Mouse (Mus musculus): ENCODE results near the gene Cdsn. TPM values are rescaled to one million over a fixed set of nuclear protein-coding genes. Genes with fewer than 3 reads are reported as not detected.

Gene Cdsn
- total and polyA plus RNA-seq, 2 experiments from 2014 or later, result 0.23 to 0.48 TPM

DNA sequence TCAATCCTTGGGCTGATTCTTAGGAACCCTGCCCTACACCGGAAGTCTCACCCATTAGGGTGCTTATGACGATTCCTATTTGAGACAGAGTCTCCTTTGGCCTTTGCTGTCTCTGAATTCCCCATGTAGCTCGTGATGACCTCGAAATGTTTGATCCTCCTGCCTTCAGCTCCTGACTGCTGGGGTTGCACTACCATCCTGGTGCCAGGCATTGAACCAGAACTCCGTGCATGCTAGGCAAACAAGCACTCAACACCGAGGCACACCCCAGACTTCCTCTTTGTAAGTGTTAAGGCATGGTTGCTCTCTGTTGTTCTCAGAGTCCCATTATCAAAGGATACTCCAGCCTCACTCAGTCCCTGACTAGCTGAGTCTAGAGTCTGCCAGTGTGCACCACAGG is 7.9 kb upstream of the Cdsn start:
- ATAC-seq (ENCODE audit: insufficient read depth, low read depth), result no peak
- Histone ChIP-seq H3K4me2 (ENCODE audit: low read depth, low read length) (no peak overlapping the region), H3K4me3 (ENCODE audit: low read depth, low read length) (no peak overlapping the region), H3K36me3 (replicated peaks; ENCODE audit: control insufficient read depth, insufficient read depth, low read length) (no peaks in the 10 kb centered on the region), H3K9me3 (replicated peaks; ENCODE audit: control insufficient read depth, low read length) (no peaks in the 10 kb centered on the region), H3K4me1 (ENCODE audit: control insufficient read depth, insufficient read depth) (peaks cover 19% of the 10 kb centered on the region), H3K27me3 (ENCODE audit: control insufficient read depth, insufficient read depth, low read length) (no peaks in the 10 kb centered on the region), H3K9ac (replicated peaks; ENCODE audit: low read depth, low read length) (no peak overlapping the region), H3K27ac (ENCODE audit: low read depth) (peak overlapping the region; percentile 15; the same call in 1 of the 2 replicates)
- no peak for TF ChIP-seq EP300 (IDR thresholded peaks at IDR 0.05; ENCODE audit: low read depth)
- WGBS, result 63% methylated on average over 6 of the region's 6 CpGs
- no peak for DNase-seq (ENCODE audit: low spot score)

DNA sequence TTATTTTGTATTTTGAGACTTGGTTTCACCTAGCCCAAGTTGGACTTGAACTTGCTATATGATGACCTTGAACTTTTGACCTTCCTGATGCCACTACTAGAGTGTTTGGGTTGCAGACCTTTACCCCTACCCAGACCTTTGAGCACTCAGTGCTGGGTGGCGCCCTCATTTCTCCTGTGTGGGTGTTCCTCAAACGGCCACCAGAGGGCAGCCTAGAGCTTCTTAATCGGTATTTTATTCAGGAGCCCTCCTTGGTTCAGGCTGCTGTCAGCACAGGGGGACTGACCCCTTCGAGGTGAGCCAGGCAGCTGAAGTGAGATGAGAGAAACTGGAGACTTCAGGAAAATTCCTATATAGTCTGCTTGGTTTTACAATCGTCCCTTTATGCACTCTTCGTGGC is 7.2 kb upstream of the Cdsn start:
- DNase-seq (ENCODE audit: low spot score) (peak; percentile 26), ATAC-seq (ENCODE audit: insufficient read depth, low read depth) (no peak)
- Histone ChIP-seq H3K4me1 (ENCODE audit: control insufficient read depth, insufficient read depth) (peaks cover 22% of the 10 kb centered on the region), H3K4me2 (ENCODE audit: low read depth, low read length) (no peak overlapping the region), H3K27me3 (ENCODE audit: control insufficient read depth, insufficient read depth, low read length) (no peaks in the 10 kb centered on the region), H3K27ac (ENCODE audit: low read depth) (no peak overlapping the region), H3K36me3 (replicated peaks; ENCODE audit: control insufficient read depth, insufficient read depth, low read length) (no peaks in the 10 kb centered on the region), H3K9me3 (replicated peaks; ENCODE audit: control insufficient read depth, low read length) (no peaks in the 10 kb centered on the region), H3K9ac (replicated peaks; ENCODE audit: low read depth, low read length) (no peak overlapping the region), H3K4me3 (ENCODE audit: low read depth, low read length) (no peak overlapping the region)
- WGBS, result 27% methylated on average over 6 of the region's 6 CpGs
- no peak for TF ChIP-seq EP300 (IDR thresholded peaks at IDR 0.05; ENCODE audit: low read depth)
- peak; percentile 68 for TF ChIP-seq CTCF (IDR thresholded peaks at IDR 0.05; ENCODE audit: low read depth)

DNA sequence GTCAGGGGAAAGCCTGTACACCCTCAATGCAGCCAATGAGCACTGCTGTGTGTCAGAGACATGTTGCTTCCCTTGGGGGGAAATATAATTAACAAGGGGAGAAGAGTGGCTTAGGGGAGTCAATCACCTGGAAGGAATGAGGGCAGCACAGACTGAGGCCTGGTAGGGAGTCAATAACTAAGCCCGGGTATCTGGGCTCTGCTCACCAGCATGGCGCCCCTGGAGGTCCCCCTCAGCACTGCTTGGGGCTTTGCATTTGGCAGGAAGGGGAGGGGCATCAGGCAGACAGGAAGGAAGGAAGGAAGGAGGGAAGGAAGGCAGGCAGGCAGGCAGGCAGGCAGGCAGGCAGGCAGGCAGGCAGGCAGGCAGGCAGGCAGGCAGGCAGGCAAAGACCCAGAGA is 4.5 kb upstream of the Cdsn start:
- 68% methylated on average over 2 of the region's 2 CpGs for WGBS
- Histone ChIP-seq H3K4me3 (ENCODE audit: low read depth, low read length) (no peak overlapping the region), H3K36me3 (replicated peaks; ENCODE audit: control insufficient read depth, insufficient read depth, low read length) (no peaks in the 10 kb centered on the region), H3K4me2 (ENCODE audit: low read depth, low read length) (no peak overlapping the region), H3K9ac (replicated peaks; ENCODE audit: low read depth, low read length) (no peak overlapping the region), H3K27me3 (ENCODE audit: control insufficient read depth, insufficient read depth, low read length) (no peaks in the 10 kb centered on the region), H3K27ac (ENCODE audit: low read depth) (no peak overlapping the region), H3K9me3 (replicated peaks; ENCODE audit: control insufficient read depth, low read length) (no peaks in the 10 kb centered on the region), H3K4me1 (ENCODE audit: control insufficient read depth, insufficient read depth) (peaks cover 43% of the 10 kb centered on the region)
- ATAC-seq (ENCODE audit: insufficient read depth, low read depth) (no peak), DNase-seq (ENCODE audit: low spot score) (no peak)
- no peak for TF ChIP-seq CTCF (IDR thresholded peaks at IDR 0.05; ENCODE audit: low read depth)
- no peak for TF ChIP-seq EP300 (IDR thresholded peaks at IDR 0.05; ENCODE audit: low read depth)

DNA sequence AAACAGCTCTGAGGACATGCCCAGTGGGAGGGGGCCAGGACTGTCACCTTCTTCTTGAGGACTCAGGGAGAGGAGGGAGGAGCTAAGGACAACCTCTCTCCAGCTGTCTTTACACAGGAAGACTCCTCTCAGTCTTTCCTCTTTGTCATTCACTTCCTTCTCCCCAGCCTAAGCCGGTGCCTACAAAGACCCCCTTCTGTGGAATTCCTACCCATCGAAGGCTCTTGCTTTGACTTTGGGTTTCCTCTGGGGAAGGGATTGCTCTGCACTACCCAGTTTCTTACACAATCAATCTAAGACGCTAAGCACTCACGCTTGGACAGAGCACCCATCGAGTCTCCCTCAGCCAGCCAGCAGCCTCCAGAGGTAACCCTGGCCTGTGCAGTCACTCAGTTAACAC is 3.3 kb upstream of the Cdsn start:
- Histone ChIP-seq H3K4me1 (ENCODE audit: control insufficient read depth, insufficient read depth) (peaks cover 35% of the 10 kb centered on the region), H3K9me3 (replicated peaks; ENCODE audit: control insufficient read depth, low read length) (no peaks in the 10 kb centered on the region), H3K36me3 (replicated peaks; ENCODE audit: control insufficient read depth, insufficient read depth, low read length) (no peaks in the 10 kb centered on the region), H3K4me2 (ENCODE audit: low read depth, low read length) (no peak overlapping the region), H3K27ac (ENCODE audit: low read depth) (peak overlapping the region; percentile 96), H3K27me3 (ENCODE audit: control insufficient read depth, insufficient read depth, low read length) (no peaks in the 10 kb centered on the region), H3K9ac (replicated peaks; ENCODE audit: low read depth, low read length) (no peak overlapping the region; the same call in 1 of the 2 replicates), H3K4me3 (ENCODE audit: low read depth, low read length) (no peak overlapping the region)
- TF ChIP-seq CTCF (IDR thresholded peaks at IDR 0.05; ENCODE audit: low read depth), result no peak
- no peak for TF ChIP-seq EP300 (IDR thresholded peaks at IDR 0.05; ENCODE audit: low read depth)
- no peak for ATAC-seq (ENCODE audit: insufficient read depth, low read depth)
- 28% methylated on average over 5 of the region's 5 CpGs for WGBS
- DNase-seq (ENCODE audit: low spot score), result no peak

DNA sequence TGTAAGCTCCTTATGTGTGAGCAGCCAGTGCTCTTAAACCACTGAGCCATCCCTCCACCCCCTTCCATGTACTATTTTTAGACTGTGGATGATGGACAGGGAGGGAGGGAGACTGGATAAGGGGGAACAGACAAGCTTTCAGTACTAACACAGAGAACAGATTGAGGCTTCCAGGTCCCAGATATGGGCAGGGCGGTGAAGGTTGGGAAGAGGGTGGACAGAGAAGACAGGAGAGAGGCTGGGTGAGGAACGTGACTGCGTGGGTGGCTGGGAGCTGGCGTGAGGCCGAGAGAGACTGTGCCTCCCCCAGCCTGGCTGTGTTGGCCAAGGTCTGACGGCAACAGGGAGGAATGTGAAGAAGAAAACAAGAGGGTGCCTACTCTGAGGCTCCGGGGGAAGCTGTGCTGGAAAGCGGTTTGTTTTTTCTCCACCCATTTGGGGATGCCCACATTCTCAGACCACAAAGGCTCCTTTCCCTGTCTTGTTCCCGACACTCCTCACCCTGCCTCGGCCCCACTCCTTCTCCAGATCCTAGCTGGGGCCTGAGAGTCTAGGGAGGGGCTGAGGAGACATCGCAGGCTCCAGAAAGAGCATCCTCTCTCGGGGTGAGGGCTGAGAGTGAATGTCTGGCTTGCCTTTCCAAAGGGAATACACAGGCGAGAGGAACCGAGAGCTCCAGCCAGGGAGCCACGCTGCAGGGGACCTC is 2.3 kb upstream of the Cdsn start:
- WGBS, result 11% methylated on average over 15 of the region's 15 CpGs
- Histone ChIP-seq H3K4me2 (ENCODE audit: low read depth, low read length) (peak overlapping the region; percentile 49), H3K4me1 (ENCODE audit: control insufficient read depth, insufficient read depth) (peaks cover 31% of the 10 kb centered on the region), H3K36me3 (replicated peaks; ENCODE audit: control insufficient read depth, insufficient read depth, low read length) (no peaks in the 10 kb centered on the region), H3K9me3 (replicated peaks; ENCODE audit: control insufficient read depth, low read length) (no peaks in the 10 kb centered on the region), H3K27me3 (ENCODE audit: control insufficient read depth, insufficient read depth, low read length) (no peaks in the 10 kb centered on the region), H3K4me3 (ENCODE audit: low read depth, low read length) (no peak overlapping the region), H3K9ac (replicated peaks; ENCODE audit: low read depth, low read length) (peak overlapping the region; percentile 28; the same call in 1 of the 2 replicates), H3K27ac (ENCODE audit: low read depth) (peak overlapping the region; percentile 96)
- TF ChIP-seq CTCF (IDR thresholded peaks at IDR 0.05; ENCODE audit: low read depth) (no peak), EP300 (IDR thresholded peaks at IDR 0.05; ENCODE audit: low read depth) (peak; percentile 55; the same call in 1 of the 2 replicates)
- ATAC-seq (ENCODE audit: insufficient read depth, low read depth), result peak; percentile 96
- DNase-seq (ENCODE audit: low spot score), result peak; percentile 97

DNA sequence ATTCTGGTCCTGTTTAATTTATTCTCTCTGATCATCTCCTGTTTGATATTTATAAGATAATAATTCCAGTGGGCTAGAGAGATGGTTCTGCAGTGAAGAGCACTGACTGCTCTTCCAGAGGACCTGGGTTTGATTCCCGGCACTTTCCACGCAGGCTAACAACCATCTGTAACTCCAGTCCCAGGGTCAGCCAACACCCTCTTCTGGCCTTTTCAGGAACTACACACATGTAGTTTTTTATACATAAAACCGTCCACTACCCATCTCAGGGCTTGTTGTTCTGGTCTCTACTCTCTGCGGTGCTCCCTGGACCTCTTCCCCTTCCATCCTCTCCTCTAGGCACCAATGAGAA is 1.8 kb upstream of the Cdsn start:
- WGBS, result 91% methylated on average over 4 of the region's 4 CpGs
- Histone ChIP-seq H3K4me1 (ENCODE audit: control insufficient read depth, insufficient read depth) (peaks cover 31% of the 10 kb centered on the region), H3K27ac (ENCODE audit: low read depth) (peak overlapping the region; percentile 96), H3K4me3 (ENCODE audit: low read depth, low read length) (no peak overlapping the region), H3K4me2 (ENCODE audit: low read depth, low read length) (peak overlapping the region; percentile 49), H3K9me3 (replicated peaks; ENCODE audit: control insufficient read depth, low read length) (no peaks in the 10 kb centered on the region), H3K36me3 (replicated peaks; ENCODE audit: control insufficient read depth, insufficient read depth, low read length) (no peaks in the 10 kb centered on the region), H3K9ac (replicated peaks; ENCODE audit: low read depth, low read length) (no peak overlapping the region), H3K27me3 (ENCODE audit: control insufficient read depth, insufficient read depth, low read length) (no peaks in the 10 kb centered on the region)
- ATAC-seq (ENCODE audit: insufficient read depth, low read depth) (no peak), DNase-seq (ENCODE audit: low spot score) (no peak)
- TF ChIP-seq EP300 (IDR thresholded peaks at IDR 0.05; ENCODE audit: low read depth), result no peak
- TF ChIP-seq CTCF (IDR thresholded peaks at IDR 0.05; ENCODE audit: low read depth), result peak; percentile 17
